Mouse (Mus musculus) layer of hippocampus, adult 6 months (tissue): ENCODE data around the gene Gm5039. TPM values are rescaled to one million over a fixed set of nuclear protein-coding genes. Genes with fewer than 3 reads are reported as not detected.

Source experiments
- long read RNA-seq, 2 experiments: library from polyadenylated mRNA; unstranded; transcript quantifications; one replicate each; pipeline ENCODE4 v2.0.0; 2019 to 2020
- polyA plus RNA-seq: library from polyadenylated mRNA; unstranded; fragments of <200 nt; fragmentation: Nextera tagmentation; gene quantifications from 2 replicates; pipeline ENCODE4 v1.2.3, GENCODE M21; 2021

The Gm5039 gene
- polyA plus RNA-seq = not detected in 2 replicates
- long read RNA-seq, experiment 1 = 0 reads
- long read RNA-seq, experiment 2 = 0 reads

DNA sequence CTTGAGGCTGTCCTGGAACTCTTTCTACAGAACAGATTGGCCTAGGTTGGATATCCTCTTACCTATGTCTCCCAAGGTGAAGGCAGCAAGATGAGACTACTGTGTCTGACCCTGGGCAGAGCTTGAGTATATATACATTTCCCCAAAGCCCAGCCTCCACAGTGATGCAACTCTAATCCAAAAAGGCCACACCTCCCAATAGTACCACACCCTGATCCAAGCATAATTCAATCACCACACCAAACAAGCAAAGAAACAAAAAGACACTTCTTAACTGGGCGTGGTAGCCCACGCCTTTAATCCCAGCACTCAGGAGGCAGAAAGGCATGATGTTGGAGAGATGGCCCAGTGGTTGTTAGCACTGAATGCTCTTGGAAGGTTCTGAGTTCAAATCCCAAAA lies at the start of gene Gm5039:
TSS of gene Gm5039 (minus strand) at position 101 of the 400 bp plus-strand sequence.

DNA sequence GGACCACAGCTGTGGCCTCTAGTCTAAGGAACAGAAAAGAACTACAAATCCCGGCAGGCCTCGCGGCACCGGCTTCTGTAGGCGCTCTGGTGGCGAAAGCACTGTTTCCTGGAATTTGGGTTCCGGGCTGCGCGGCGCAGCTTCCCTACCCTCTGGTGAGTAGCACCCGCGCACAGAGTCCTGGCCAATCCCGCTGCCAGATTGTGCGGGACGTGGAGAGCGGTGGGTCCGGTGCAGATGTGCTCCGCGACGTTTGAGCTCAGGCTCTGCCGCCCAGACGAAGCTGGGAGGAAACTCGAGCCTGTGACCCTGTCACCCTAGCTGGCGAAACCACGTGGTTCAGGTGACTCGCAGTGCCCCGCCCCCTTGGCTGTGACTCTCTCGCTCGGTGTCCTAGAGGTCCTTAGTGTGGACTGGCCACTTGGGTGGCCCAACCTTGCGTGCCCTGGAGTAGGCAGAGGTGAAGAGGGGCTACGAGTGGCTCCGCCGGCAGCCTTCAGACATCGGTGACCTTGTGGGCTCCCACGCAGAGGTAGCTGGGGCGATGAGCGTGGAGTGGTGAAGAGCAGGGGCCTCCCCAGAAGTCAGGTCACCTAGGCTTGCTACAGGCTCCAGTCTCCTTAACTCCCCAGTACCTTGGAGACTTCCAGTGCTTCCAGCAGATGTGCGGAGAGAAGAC lies 36.8 kb upstream of the Gm5039 start, which contains the start of gene Adck1:
TSS of gene Adck1 (plus strand) at position 114 of the 679 bp plus-strand sequence.

DNA sequence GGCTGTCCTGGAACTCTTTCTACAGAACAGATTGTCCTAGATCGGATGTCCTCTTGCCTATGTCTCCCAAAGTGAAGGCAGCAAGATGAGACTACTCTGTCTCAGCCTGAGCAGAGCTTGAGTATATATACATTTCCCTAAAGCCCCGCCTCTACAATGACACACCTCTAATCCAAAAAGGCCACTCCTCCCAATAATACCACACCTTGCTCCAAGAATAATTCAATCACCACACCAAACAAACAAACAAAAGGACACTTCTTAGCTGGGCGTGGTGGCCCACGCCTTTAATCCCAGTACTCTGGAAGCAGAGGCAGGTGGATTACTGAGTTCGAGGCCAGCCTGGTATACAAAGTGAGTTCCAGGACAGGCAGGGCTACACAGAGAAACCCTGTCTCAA lies 49.4 kb downstream of the Gm5039 start, which contains the start of gene Gm5662:
TSS of gene Gm5662 (minus strand) at position 101 of the 400 bp plus-strand sequence.

Other genes starting within 250 kb of the Gm5039 start
- gene Gm16368, start 240.3 kb downstream of the Gm5039 start, polyA plus RNA-seq = not detected in 2 replicates
- not detected in 2 replicates for gene Gm10436, start 141.9 kb downstream of the Gm5039 start, polyA plus RNA-seq
- not detected in 2 replicates for gene Gm8332, start 73.9 kb downstream of the Gm5039 start, polyA plus RNA-seq
- not detected in 2 replicates for gene Gm5662, start 49.5 kb downstream of the Gm5039 start, polyA plus RNA-seq
- 33.3 and 35.7 TPM in 2 replicates for gene Adck1, start 36.5 kb upstream of the Gm5039 start, polyA plus RNA-seq